Comparison of ENCODE assay signal across 22 mouse cellular contexts in the genomic region with DNA sequence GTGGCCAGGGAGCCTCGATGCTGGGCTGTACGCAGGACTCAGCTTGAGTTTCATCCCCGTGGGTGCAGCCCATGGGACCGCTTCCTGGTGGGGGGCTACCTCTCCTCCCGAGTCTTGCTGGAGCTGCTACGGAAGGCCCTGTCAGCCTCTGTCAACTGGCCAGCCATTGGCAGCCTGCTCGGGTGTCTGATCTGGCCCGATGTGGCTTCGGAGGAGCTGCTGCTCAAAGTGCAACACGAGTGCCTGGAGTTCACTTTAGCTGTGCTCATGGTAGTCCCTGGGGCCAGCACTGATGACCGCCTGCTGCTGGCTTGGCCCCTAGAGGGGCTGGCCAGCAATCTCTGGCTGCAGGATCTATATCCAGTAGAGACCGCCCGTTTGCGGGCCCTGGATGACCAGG. TPM values are rescaled to one million over a fixed set of nuclear protein-coding genes. Genes with fewer than 3 reads are reported as not detected.
DNase-seq lines count a peak whose midpoint lies in the region; TF ChIP-seq lines count a peak whose summit lies in the region.
"Had no signal": no experiment of that assay in that cellular context is flagged by ENCODE, and none has a peak within 500 bp of the region (broad histone marks: within the 10 kb centered on the region; RNA-seq: fewer than 3 reads in every experiment).

No protein-coding gene starts in this region.

- WGBS in liver, adult 2 months: 62% methylated on average over 14 of the region's 14 CpGs
- 88% methylated on average over 14 of the region's 14 CpGs for WGBS in bone marrow, adult 2 months

- TF ChIP-seq POLR2A in liver, adult 2 months (IDR thresholded peaks at IDR 0.05; ENCODE audit: extremely low read depth, insufficient read depth, low read length): no peak
- no peak for TF ChIP-seq POLR2A in bone marrow, adult 2 months (IDR thresholded peaks at IDR 0.05; ENCODE audit: borderline replicate concordance, control insufficient read depth, low read depth, low read length)

- H3K27me3 ChIP-seq in liver, adult 2 months (ENCODE audit: control insufficient read depth, insufficient read depth, low read length): no peaks in the 10 kb centered on the region
- H3K27me3 ChIP-seq: hindbrain, embryonic 15.5 days; megakaryocyte, embryonic 14.5 days; midbrain, embryonic 12.5 days had no signal

- H3K36me3 ChIP-seq in liver, adult 2 months (ENCODE audit: control insufficient read depth, insufficient read depth, low read length): no peaks in the 10 kb centered on the region

- no peak overlapping the region; the same call in 1 of the 2 replicates for H3K4me3 ChIP-seq in liver, adult 2 months (ENCODE audit: insufficient read depth, low read depth, low read length)
- H3K4me3 ChIP-seq in bone marrow, adult 2 months (replicated peaks; ENCODE audit: control insufficient read depth, low read depth, low read length): no peak overlapping the region
- H3K4me3 ChIP-seq: erythroblast, embryonic 14.5 days; hindbrain, embryonic 15.5 days; megakaryocyte, embryonic 14.5 days; midbrain, embryonic 12.5 days had no signal

- no peak for TF ChIP-seq CTCF in liver, adult 2 months (IDR thresholded peaks at IDR 0.05; ENCODE audit: low read depth, low read length)
- TF ChIP-seq CTCF in bone marrow, adult 2 months (IDR thresholded peaks at IDR 0.05; ENCODE audit: control insufficient read depth, insufficient read depth, low read length): no peak

- peak; percentile 35 for DNase-seq in cerebellum, adult 9-10 months
- DNase-seq in cerebellum, adult 18-20 months: no peak
- peak; percentile 88 for DNase-seq in liver, adult 2 months (ENCODE audit: extremely low read depth, low read depth, low spot score)
- DNase-seq in liver (no peak), MN1 (ENCODE audit: low spot score) (no peak)
- peak; percentile 75 for DNase-seq in gastrocnemius, postnatal 25 days
- DNase-seq in lung, postnatal 25 days (ENCODE audit: low spot score): no peak
- DNase-seq: adrenal gland, postnatal 14 days; cerebellum, adult 11-12 months; cerebellum, postnatal 14 days; kidney, adult 11 months; kidney, postnatal 4 days; left cerebral cortex, postnatal 4 days; lung, postnatal 4 days; right cerebral cortex, postnatal 25 days; spleen, adult 18-20 months; thymus, postnatal 14 days had no signal

- H3K4me1 ChIP-seq in liver, adult 2 months (ENCODE audit: control insufficient read depth, insufficient read depth, low read length): peaks cover 31% of the 10 kb centered on the region
- H3K4me1 ChIP-seq in bone marrow, adult 2 months (ENCODE audit: control insufficient read depth, insufficient read depth, low read length): peaks cover 5% of the 10 kb centered on the region; the same call in 1 of the 2 replicates

- peak overlapping the region; percentile 65 for H3K27ac ChIP-seq in liver, adult 2 months (replicated peaks; ENCODE audit: insufficient read depth, low read depth, low read length)
- H3K27ac ChIP-seq in bone marrow, adult 2 months (ENCODE audit: control insufficient read depth, insufficient read depth, low read depth, low read length, poor library complexity): peak overlapping the region; percentile 54; the same call in 1 of the 2 replicates
- H3K27ac ChIP-seq: hindbrain, embryonic 15.5 days; midbrain, embryonic 12.5 days had no signal

- H3K9ac ChIP-seq in liver, adult 2 months (ENCODE audit: low read depth, low read length): 0 out of 2 replicates have a peak overlapping the region, but pooled peaks have one; percentile 14
- H3K9ac ChIP-seq: hindbrain, embryonic 15.5 days; midbrain, embryonic 12.5 days had no signal

- H3K79me2 ChIP-seq in liver, adult 2 months (ENCODE audit: control insufficient read depth, insufficient read depth, low read length): peaks cover 6% of the 10 kb centered on the region; the same call in 1 of the 2 replicates

RNA-seq across cellular contexts. Expression of a gene that starts 3.1 kb away (rescaled TPM):
- total RNA-seq in liver, adult 2 months (2014; rRNA removed): 10.7 and 13.1 TPM in 2 replicates
- polyA plus RNA-seq in liver, adult 2 months (2012; rRNA removed): 20.3 and 26.3 TPM in 2 replicates
- polyA plus RNA-seq in bone marrow, adult 2 months (2011; ENCODE audit: insufficient read depth, insufficient read length, low replicate concordance, missing spikeins): 4.1 and 11.7 TPM in 2 replicates
- total RNA-seq in gastrocnemius, postnatal 25 days (2021): 10 to 100 TPM; 73.9 to 91.2 TPM

RNA-seq across cellular contexts. Expression of a gene that starts 4.2 kb away (rescaled TPM):
- total RNA-seq in liver, adult 2 months (2014; rRNA removed): 33.4 and 35.1 TPM in 2 replicates
- 82.7 and 86.7 TPM in 2 replicates for polyA plus RNA-seq in liver, adult 2 months (2012; rRNA removed)
- 39.0 and 41.0 TPM in 2 replicates for polyA plus RNA-seq in bone marrow, adult 2 months (2011; ENCODE audit: insufficient read depth, insufficient read length, low replicate concordance, missing spikeins)
- 10 to 100 TPM; 85.4 to 97.7 TPM for total RNA-seq in gastrocnemius, postnatal 25 days (2021)

RNA-seq across cellular contexts. Expression of a gene that starts 31.7 kb away (rescaled TPM):
- 2.7 and 3.8 TPM in 2 replicates for total RNA-seq in liver, adult 2 months (2014; rRNA removed)
- 8.9 and 11.5 TPM in 2 replicates for polyA plus RNA-seq in liver, adult 2 months (2012; rRNA removed)
- 11.1 and 11.2 TPM in 2 replicates for polyA plus RNA-seq in bone marrow, adult 2 months (2011; ENCODE audit: insufficient read depth, insufficient read length, low replicate concordance, missing spikeins)
- 1 to 10 TPM; 8.3 to 9.1 TPM for total RNA-seq in gastrocnemius, postnatal 25 days (2021)

RNA-seq across cellular contexts. Expression of a gene that starts 45.9 kb away (rescaled TPM):
- 3.3 and 3.4 TPM in 2 replicates for total RNA-seq in liver, adult 2 months (2014; rRNA removed)
- 3.4 and 3.8 TPM in 2 replicates for polyA plus RNA-seq in liver, adult 2 months (2012; rRNA removed)
- polyA plus RNA-seq in bone marrow, adult 2 months (2011; ENCODE audit: insufficient read depth, insufficient read length, low replicate concordance, missing spikeins): 4.3 and 8.1 TPM in 2 replicates
- total RNA-seq in gastrocnemius, postnatal 25 days (2021): 1 to 10 TPM; 3.2 to 3.3 TPM

RNA-seq across cellular contexts. Expression of a gene that starts 46.1 kb away (rescaled TPM):
- total RNA-seq in liver, adult 2 months (2014; rRNA removed): 9.3 and 12.8 TPM in 2 replicates
- 6.2 and 7.7 TPM in 2 replicates for polyA plus RNA-seq in liver, adult 2 months (2012; rRNA removed)
- polyA plus RNA-seq in bone marrow, adult 2 months (2011; ENCODE audit: insufficient read depth, insufficient read length, low replicate concordance, missing spikeins): 2.9 and 11.1 TPM in 2 replicates
- total RNA-seq in gastrocnemius, postnatal 25 days (2021): 10 to 100 TPM; 13.4 to 15.3 TPM

Comparison
In these comparisons a context has a peak if more than half of its experiments do, and no peak if none do; other contexts are left out.
1. DNase-seq: peak in cerebellum, adult 9-10 months (single experiment), liver, adult 2 months (single experiment) and gastrocnemius, postnatal 25 days (single experiment); none in cerebellum, adult 18-20 months (0 of 2), liver (single experiment), MN1 (single experiment) and lung, postnatal 25 days (single experiment).